Mouse (Mus musculus) CH12.LX (cell line): ENCODE data around the gene Slc39a13.

Experiments used
- CTCF ChIP-seq, 2 experiments: IDR thresholded peaks in 1 of 2; conservative IDR thresholded peaks in 1 of 2; 2 replicates each; pipeline ENCODE4 v1.5.1; 2011 to 2012; ENCODE audit warnings: low read depth in 2 of 2, low read length in 2 of 2, improper control_type of control experiment in 1 of 2, inconsistent platforms in 1 of 2, mild to moderate bottlenecking in 1 of 2, moderate library complexity in 1 of 2
- MYC ChIP-seq: IDR thresholded peaks from 2 replicates; pipeline ENCODE4 v1.6.1; 2011; ENCODE audit warnings: low read depth, mild to moderate bottlenecking, improper control_type of control experiment, low read length
- POLR2A ChIP-seq: IDR thresholded peaks from 2 replicates; pipeline ENCODE4 v1.6.1; 2011; ENCODE audit warnings: low read depth, mild to moderate bottlenecking, improper control_type of control experiment, low read length

DNA sequence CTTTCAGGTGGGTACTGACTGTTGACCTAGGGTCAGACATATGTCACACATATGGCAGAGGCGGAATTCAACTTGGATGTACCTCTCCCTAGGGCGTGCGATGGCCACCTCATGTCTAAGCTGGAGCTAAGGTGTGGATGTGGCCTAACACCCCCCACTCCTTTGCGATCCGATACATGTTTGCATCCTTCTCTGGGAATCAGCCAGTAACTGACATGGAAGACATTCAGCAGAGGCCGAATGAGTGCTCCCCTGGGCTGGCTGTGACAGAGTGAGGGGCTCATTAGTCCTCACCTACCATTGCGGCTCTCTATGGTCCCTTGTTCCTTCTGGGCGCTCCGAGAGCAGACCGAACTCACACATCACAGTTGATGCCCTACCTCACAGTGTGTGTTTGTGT, 842 bp upstream of the Slc39a13 start:
- TF ChIP-seq POLR2A: no peak
- no peak for TF ChIP-seq MYC
- TF ChIP-seq CTCF (conservative IDR thresholded peaks at IDR 0.05 in 1 of 2, IDR thresholded peaks at IDR 0.05 in 1 of 2; ENCODE audit: low read depth in 2 of 2, low read length in 2 of 2): no peak
